Mouse (Mus musculus) heart, embryonic 15.5 days (tissue): ENCODE measurements around the gene Gm10153. TPM values are rescaled to one million over a fixed set of nuclear protein-coding genes. Genes with fewer than 3 reads are reported as not detected.
"Not testable (repeated sequence)": the region's sequence is repeated elsewhere in the genome, so short reads cannot be mapped to it uniquely, and the experiment has no call there.

Experiments used
- ATAC-seq: fragments of 200-750 bp; cut with Nextera tagmentation; replicated peaks from 2 replicates; pipeline ENCODE4 v1.8.0; 2017; ENCODE audit warnings: low read depth, moderate TSS enrichment; ENCODE audit not compliant: insufficient number of reproducible peaks, insufficient read depth, low FRiP score
- H3K27ac ChIP-seq: fragments of 300-500 bp; sonication (generic); 2 replicates; pipeline ENCODE4 v1.5.1; 2015; ENCODE audit warnings: mild to moderate bottlenecking, inconsistent platforms
- H3K27me3 ChIP-seq: fragments of 300-500 bp; sonication (generic); 2 replicates; pipeline ENCODE4 v1.6.1; 2015; ENCODE audit warnings: inconsistent platforms
- H3K36me3 ChIP-seq: fragments of 300-500 bp; sonication (generic); 2 replicates; pipeline ENCODE4 v1.6.1; 2015; ENCODE audit warnings: mild to moderate bottlenecking, inconsistent platforms
- H3K4me1 ChIP-seq: fragments of 300-500 bp; sonication (generic); replicated peaks from 2 replicates; pipeline ENCODE4 v1.6.1; 2015; ENCODE audit warnings: inconsistent platforms
- H3K4me2 ChIP-seq: fragments of 300-500 bp; sonication (generic); 2 replicates; pipeline ENCODE4 v1.6.1; 2015; ENCODE audit warnings: inconsistent platforms, mild to moderate bottlenecking, moderate library complexity
- H3K4me3 ChIP-seq: fragments of 300-500 bp; sonication (generic); 2 replicates; pipeline ENCODE4 v1.5.1; 2015; ENCODE audit warnings: mild to moderate bottlenecking, inconsistent platforms
- H3K9ac ChIP-seq: fragments of 300-500 bp; sonication (generic); 2 replicates; pipeline ENCODE4 v1.6.1; 2015; ENCODE audit warnings: mild to moderate bottlenecking, inconsistent platforms
- H3K9me3 ChIP-seq: fragments of 300-500 bp; sonication (generic); replicated peaks from 2 replicates; pipeline ENCODE4 v1.6.1; 2016; ENCODE audit warnings: inconsistent platforms
- WGBS: fragments of 180-500 bp; shearing (Covaris S2); methylation state at CpG from one replicate; pipeline ENCODE4 v1.1.7; 2015; ENCODE audit warnings: mixed read lengths; 5-methylcytosine and 5-hydroxymethylcytosine counted together
- polyA plus RNA-seq: library from polyadenylated mRNA; unstranded; fragments of >200 nt; fragmentation: Nextera tagmentation; extraction: Ambion mirVana; gene quantifications from 2 replicates; pipeline ENCODE4 v1.2.1, GENCODE M21; 2015

The Gm10153 gene
- not detected in 2 replicates for polyA plus RNA-seq

DNA sequence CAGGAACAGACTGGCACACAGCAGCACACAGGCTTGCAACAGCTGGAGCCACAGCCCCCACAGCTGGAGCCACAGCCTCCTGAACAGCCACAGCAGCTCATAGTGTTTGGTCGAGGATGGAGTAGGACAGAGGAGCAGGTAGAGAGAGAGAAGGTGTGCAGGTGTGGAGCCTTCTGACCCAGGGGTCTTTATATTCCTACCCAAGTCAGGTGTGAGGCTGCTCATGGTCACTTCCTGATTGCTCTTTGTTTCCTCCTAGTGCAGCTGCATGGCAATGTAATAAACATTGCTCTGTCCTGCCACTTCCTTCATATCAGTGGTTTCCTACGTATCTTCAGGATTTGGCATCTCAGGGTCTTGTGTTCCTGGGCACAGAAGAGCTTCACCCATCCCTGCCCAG lies at the start of gene Gm10153:
TSS of gene Gm10153 (minus strand) at position 101 of the 400 bp plus-strand sequence.
- no peak for ATAC-seq
- no peak within 1 kb of the TSS for H3K27ac ChIP-seq
- H3K4me1 ChIP-seq: no peaks in the 10 kb centered on the region
- no peak within 1 kb of the TSS for H3K4me3 ChIP-seq
- no peak within 1 kb of the TSS for H3K9ac ChIP-seq
- no peaks in the 10 kb centered on the region for H3K27me3 ChIP-seq
- no peaks in the 10 kb centered on the region for H3K36me3 ChIP-seq
- H3K4me2 ChIP-seq: no peak within 1 kb of the TSS
- no peaks in the 10 kb centered on the region for H3K9me3 ChIP-seq
- 26% methylated on average over 2 of the region's 2 CpGs for WGBS

DNA sequence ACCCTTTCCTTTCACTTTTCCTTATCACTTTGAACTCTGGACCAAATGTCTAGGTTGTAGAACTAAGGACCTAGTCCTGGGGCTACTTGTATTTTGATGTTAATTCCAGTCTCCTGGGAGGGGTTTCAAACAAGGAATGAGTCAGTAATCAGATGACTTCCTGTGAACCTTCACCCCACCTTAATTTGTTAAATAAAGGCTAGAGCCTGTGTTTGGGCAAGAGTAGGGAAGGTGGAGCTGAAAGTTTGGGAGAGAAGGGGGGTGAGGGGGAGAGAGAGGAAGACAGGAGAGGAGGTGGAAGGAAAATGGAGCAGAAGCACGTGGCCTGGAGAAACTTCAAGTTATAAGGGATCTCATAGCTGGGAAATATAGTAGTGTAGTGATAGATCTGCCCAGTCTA lies 41.4 kb upstream of the Gm10153 start:
- ATAC-seq: no peak
- Histone ChIP-seq H3K4me1 (0 out of 2 replicates have a peak, but pooled peaks cover 3% of the 10 kb centered on the region), H3K9me3 (no peaks in the 10 kb centered on the region; the same call in 1 of the 2 replicates), H3K27ac (no peak overlapping the region), H3K27me3 (no peaks in the 10 kb centered on the region), H3K9ac (no peak overlapping the region), H3K4me2 (no peak overlapping the region), H3K4me3 (no peak overlapping the region), H3K36me3 (no peaks in the 10 kb centered on the region)
- 33% methylated on average over 1 of the region's 1 CpGs for WGBS

DNA sequence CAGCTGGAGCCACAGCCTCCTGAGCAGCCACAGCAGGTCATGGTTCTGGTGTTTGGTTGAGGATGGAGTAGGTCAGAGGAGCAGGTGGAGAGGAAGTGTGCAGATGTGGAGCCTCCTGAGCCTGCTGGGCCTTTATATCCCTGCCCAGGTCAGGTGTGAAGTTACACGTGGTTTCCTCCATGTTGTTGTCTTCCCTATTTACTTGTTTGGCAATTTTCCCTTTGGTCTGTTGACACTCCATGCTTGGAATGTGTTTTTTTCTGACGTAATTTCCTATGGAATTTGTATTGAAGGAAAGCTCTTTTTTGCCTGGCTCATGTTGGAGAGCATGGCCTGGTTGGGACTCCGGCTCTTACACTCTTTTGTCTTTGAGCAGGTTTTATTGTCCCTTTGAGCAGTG lies 39.7 kb upstream of the Gm10153 start, which contains the start of gene Krtap5-5:
TSS of gene Krtap5-5 (minus strand) at position 101 of the 400 bp plus-strand sequence.
- ATAC-seq, H3K9ac ChIP-seq, H3K27me3 ChIP-seq, H3K4me3 ChIP-seq, H3K9me3 ChIP-seq, H3K36me3 ChIP-seq, H3K4me2 ChIP-seq, H3K27ac ChIP-seq, H3K4me1 ChIP-seq: not testable (repeated sequence)
- 41% methylated on average over 3 of the region's 3 CpGs for WGBS

DNA sequence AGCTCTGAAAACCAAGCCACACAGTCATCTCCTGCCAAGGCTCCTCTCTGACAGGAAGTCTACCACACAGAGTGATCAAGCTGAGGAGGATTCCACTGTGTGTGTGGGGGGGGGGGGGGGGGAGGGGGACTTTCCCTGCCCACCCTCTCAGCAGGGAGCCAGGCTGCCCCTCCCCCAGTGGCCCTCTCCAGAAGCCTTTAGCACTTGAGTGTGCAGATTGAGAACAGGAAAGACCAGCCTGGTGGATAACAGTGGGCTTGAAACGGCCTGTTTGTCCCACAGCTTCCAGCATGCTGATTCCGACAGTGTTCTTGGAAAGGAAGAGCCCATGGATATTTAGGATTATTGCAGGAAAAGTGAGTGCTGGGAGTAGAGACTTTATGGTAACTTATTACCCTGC lies 34.3 kb upstream of the Gm10153 start:
- no peaks in the 10 kb centered on the region for H3K36me3 ChIP-seq
- H3K9me3 ChIP-seq: no peaks in the 10 kb centered on the region
- no peak overlapping the region for H3K4me2 ChIP-seq
- ATAC-seq: no peak
- no peaks in the 10 kb centered on the region for H3K27me3 ChIP-seq
- no peak overlapping the region for H3K4me3 ChIP-seq
- no peak overlapping the region for H3K9ac ChIP-seq
- H3K27ac ChIP-seq: no peak overlapping the region
- H3K4me1 ChIP-seq: no peaks in the 10 kb centered on the region
- WGBS: 29% methylated on average over 2 of the region's 2 CpGs

DNA sequence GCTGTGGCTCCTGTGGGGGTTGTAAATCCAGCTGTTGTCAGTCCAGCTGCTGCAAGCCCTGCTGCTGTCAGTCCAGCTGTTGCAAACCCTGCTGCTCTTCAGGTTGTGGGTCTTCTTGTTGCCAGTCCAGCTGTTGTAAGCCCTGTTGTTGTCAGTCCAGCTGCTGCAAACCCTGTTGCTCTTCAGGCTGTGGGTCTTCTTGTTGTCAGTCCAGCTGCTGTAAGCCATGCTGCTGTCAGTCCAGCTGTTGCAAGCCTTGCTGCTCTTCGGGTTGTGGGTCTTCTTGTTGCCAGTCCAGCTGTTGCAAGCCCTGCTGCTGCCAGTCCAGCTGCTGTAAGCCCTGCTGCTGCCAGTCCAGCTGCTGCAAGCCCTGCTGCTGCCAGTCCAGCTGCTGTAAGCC lies 21.9 kb upstream of the Gm10153 start:
- not testable (repeated sequence) for H3K9me3 ChIP-seq, ATAC-seq, H3K4me3 ChIP-seq, H3K27ac ChIP-seq, H3K4me1 ChIP-seq, H3K4me2 ChIP-seq, H3K9ac ChIP-seq, H3K27me3 ChIP-seq, H3K36me3 ChIP-seq
- WGBS: 44% methylated on average over 1 of the region's 1 CpGs

DNA sequence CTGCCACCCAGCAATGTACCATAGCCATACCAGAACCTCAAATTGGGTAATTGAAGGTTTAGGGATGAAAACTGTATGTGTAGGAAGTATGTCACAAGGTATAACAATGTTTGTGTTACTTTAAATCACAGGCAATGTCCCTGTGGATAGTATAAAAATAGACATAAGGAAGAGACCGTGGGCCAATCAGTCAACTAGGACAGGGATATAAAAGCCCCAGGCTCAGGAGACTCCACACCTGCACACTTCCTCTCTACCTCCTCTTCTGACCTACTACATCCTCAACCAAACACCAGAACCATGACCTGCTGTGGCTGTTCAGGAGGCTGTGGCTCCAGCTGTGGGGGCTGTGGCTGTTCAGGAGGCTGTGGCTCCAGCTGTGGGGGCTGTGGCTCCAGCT lies 21.4 kb upstream of the Gm10153 start, which contains the start of gene Gm7579:
TSS of gene Gm7579 (plus strand) at position 301 of the 400 bp plus-strand sequence.
- no peak within 1 kb of the TSS for H3K4me2 ChIP-seq
- no peaks in the 10 kb centered on the region for H3K9me3 ChIP-seq
- H3K4me1 ChIP-seq: no peaks in the 10 kb centered on the region
- H3K36me3 ChIP-seq: no peaks in the 10 kb centered on the region
- no peak within 1 kb of the TSS for H3K4me3 ChIP-seq
- 50% methylated on average over 1 of the region's 1 CpGs for WGBS
- no peak for ATAC-seq
- H3K27me3 ChIP-seq: no peaks in the 10 kb centered on the region; the same call in 1 of the 2 replicates
- no peak within 1 kb of the TSS for H3K27ac ChIP-seq
- H3K9ac ChIP-seq: no peak within 1 kb of the TSS

DNA sequence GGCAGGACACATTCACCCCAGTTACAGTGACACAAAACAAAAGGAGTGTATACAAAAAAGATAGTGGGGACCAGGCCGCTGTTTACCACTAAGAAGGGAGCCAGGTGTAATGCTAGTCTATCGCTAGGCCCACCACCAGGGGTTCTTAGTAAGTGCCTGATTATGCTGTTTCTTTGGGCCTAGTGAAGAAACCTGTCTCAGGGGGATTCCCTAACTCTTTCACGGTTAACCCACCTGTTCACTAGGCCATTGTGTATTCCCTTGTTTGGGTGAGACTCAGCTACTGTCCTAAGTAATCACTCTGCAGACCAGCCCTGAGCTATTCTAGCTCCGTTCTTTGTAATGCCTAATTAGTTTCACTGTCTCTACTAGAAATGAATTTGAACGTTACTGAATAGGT lies 16.7 kb upstream of the Gm10153 start:
- WGBS: 80% methylated on average over 5 of the region's 5 CpGs
- not testable (repeated sequence) for H3K9me3 ChIP-seq, ATAC-seq, H3K4me2 ChIP-seq, H3K27me3 ChIP-seq, H3K4me3 ChIP-seq, H3K36me3 ChIP-seq, H3K9ac ChIP-seq, H3K27ac ChIP-seq, H3K4me1 ChIP-seq

DNA sequence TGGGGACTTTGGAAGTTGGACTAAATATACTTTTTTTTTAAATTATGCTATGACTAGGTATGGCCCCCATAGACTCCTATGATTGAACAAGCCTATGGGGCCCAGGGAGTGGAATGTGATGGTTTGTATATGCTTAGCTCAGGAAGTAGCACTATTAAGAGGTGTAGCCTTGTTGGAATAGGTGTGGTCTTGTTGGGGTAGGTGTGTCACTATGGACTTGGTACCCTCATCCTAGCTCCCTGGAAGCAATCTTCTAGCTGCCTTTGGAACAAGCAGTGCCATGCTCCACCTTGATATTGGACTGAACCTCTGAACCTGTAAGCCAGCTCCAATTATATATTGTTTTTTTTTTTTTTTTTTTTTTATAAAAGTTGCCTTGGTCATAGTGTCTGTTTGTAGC lies 15.3 kb upstream of the Gm10153 start:
- ATAC-seq: no peak
- no peaks in the 10 kb centered on the region for H3K36me3 ChIP-seq
- no peaks in the 10 kb centered on the region for H3K9me3 ChIP-seq
- H3K4me3 ChIP-seq: no peak overlapping the region
- no peak overlapping the region for H3K9ac ChIP-seq
- H3K4me1 ChIP-seq: no peaks in the 10 kb centered on the region
- H3K27me3 ChIP-seq: no peaks in the 10 kb centered on the region
- H3K4me2 ChIP-seq: no peak overlapping the region
- no peak overlapping the region for H3K27ac ChIP-seq

DNA sequence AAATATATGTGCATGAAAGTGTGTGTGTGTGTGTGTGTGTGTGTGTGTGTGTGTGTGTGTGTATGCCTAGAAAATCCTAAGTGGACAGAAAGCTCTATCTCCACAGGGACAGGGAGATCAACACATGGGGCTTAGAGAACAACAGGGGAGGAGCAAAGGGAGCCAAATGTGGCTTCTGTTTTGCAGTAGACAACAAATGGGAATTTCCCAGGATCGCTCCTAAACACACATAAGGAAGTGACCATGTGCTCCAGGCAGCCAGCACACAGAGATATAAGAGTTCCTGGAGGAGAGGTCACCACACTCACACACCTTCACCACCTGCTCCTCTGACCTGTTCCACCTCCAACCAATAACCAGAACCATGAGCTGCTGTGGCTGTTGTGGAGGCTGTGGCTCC lies 10.9 kb upstream of the Gm10153 start, which contains the start of gene Krtap5-3:
TSS of gene Krtap5-3 (plus strand) at position 301 of the 400 bp plus-strand sequence.
- 54% methylated on average over 1 of the region's 1 CpGs for WGBS
- Histone ChIP-seq H3K4me1 (no peaks in the 10 kb centered on the region), H3K36me3 (no peaks in the 10 kb centered on the region), H3K4me2 (no peak within 1 kb of the TSS), H3K9me3 (no peaks in the 10 kb centered on the region), H3K27ac (no peak within 1 kb of the TSS), H3K4me3 (no peak within 1 kb of the TSS), H3K9ac (no peak within 1 kb of the TSS), H3K27me3 (no peaks in the 10 kb centered on the region)
- ATAC-seq: no peak

DNA sequence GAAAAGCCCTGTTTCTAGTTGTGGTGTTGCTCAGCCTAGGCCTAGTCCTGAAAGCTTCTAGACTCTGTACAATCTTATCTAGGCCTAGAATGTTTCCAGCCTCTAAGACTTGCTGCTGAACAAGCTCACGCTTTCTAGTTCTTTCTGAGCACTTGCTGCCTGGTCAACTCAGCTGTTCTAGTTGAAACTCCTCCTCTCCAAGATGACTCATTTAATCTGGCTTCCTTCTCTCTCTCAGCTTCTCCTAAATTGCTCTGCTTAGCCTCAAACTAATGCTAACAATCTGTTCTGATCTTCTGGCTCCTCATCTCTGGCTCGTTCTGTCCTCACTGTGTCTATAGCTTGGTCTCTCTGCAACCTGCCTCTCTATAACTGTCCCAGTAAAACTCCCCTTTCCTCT lies 8.6 kb upstream of the Gm10153 start:
- no peak for ATAC-seq
- no peaks in the 10 kb centered on the region for H3K27me3 ChIP-seq
- H3K4me2 ChIP-seq: no peak overlapping the region
- H3K9ac ChIP-seq: no peak overlapping the region
- WGBS: 64% methylated on average over 2 of the region's 2 CpGs
- no peak overlapping the region for H3K27ac ChIP-seq
- no peaks in the 10 kb centered on the region for H3K9me3 ChIP-seq
- no peak overlapping the region for H3K4me3 ChIP-seq
- no peaks in the 10 kb centered on the region for H3K4me1 ChIP-seq
- H3K36me3 ChIP-seq: no peaks in the 10 kb centered on the region

DNA sequence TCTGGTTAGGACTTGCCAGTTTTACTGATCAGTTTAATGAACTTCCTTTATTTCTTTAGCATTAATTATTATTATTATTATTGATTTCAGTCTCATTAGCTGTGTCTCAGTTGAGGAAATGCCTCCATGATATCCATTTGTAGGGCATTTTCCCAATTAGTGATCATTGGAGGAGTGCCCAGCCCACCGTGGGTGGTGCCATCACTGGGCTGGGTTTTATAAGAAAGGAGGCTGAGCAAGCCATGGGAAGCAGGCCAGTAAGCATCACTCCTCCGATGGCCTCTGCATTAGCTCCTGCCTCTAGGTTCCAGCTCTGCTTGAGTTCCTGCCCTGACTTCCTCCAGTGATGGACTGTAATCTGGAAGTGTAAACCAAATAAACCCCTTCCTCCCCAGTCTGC lies 2.0 kb downstream of the Gm10153 start:
- H3K27ac ChIP-seq: no peak overlapping the region
- no peaks in the 10 kb centered on the region for H3K9me3 ChIP-seq
- no peaks in the 10 kb centered on the region for H3K36me3 ChIP-seq
- no peaks in the 10 kb centered on the region for H3K27me3 ChIP-seq
- no peak overlapping the region for H3K9ac ChIP-seq
- no peaks in the 10 kb centered on the region for H3K4me1 ChIP-seq
- ATAC-seq: no peak
- no peak overlapping the region for H3K4me3 ChIP-seq
- WGBS: 67% methylated on average over 2 of the region's 2 CpGs
- no peak overlapping the region for H3K4me2 ChIP-seq

DNA sequence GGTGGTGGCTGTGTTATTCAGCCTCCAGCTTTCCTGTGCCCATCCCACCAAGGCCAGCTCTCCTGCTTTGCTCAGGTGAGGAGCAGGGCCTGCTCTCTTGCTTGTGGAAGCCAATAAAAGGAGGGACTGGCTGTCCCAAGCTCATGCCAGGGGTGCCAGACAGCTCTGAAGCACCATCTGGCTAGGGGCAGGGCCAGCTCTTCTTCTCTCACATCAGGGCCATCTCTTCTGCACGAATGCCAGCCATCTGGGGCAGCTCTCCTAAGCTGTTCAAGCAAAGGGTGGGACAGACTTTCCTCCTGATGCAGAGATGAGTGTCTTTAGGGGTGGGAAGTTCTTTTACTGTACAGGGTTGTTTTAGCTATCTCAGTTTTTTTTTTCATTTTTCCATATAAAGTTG lies 9.2 kb downstream of the Gm10153 start:
- Histone ChIP-seq H3K4me2 (no peak overlapping the region), H3K4me3 (no peak overlapping the region), H3K27me3 (no peaks in the 10 kb centered on the region), H3K4me1 (no peaks in the 10 kb centered on the region), H3K9ac (no peak overlapping the region), H3K27ac (no peak overlapping the region), H3K9me3 (no peaks in the 10 kb centered on the region), H3K36me3 (no peaks in the 10 kb centered on the region)
- ATAC-seq: no peak
- WGBS: 30% methylated on average over 1 of the region's 1 CpGs
